Mouse (Mus musculus) mesoderm, embryonic 11.5 days (tissue): ENCODE results near the gene Gm9507.
"Not testable (repeated sequence)": the region's sequence is repeated elsewhere in the genome, so short reads cannot be mapped to it uniquely, and the experiment has no call there.

ENCODE experiments used
- DNase-seq: peaks from one replicate; pipeline ENCODE4 v3.0.0-alpha.2; 2012; ENCODE audit warnings: low read depth, low spot score

The Gm9507 gene

GRCm38 (mm10) chr10:77772142-77772541 lies 39.5 kb downstream of the Gm9507 start:
- not testable (repeated sequence) for DNase-seq

GRCm38 (mm10) chr10:77771225-77771624 lies 40.4 kb downstream of the Gm9507 start, which contains the start of gene Gm3238:
Gene Gm3238 (minus strand): TSS chr10:77771325.
- not testable (repeated sequence) for DNase-seq

DNA sequence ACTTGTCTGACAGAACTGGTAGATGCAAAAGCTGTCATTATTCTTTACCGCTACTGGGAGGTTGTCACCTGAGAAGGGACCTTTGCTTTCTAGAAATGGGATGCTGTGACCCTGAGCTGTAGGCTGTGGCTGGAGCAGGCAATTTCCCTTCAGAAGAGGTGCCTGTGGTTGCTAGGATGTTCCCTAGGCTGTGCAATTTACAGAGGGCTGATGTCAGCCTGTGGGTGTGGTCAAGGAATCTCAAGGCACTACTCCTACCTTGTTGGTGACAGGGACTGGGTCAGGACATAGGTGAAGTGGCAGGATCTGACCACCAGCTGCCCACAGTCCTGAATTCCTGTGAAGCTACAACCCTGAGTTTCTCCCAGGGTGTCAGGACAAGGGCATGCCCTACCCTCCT lies 41.9 kb downstream of the Gm9507 start:
- DNase-seq, result no peak
